Mouse (Mus musculus) liver, embryonic 14.5 days (tissue): Measurements from ENCODE around the gene Slc5a3. TPM values are rescaled to one million over a fixed set of nuclear protein-coding genes. Genes with fewer than 3 reads are reported as not detected.

Experiments used
- ATAC-seq: fragments of 200-750 bp; cut with Nextera tagmentation; 2 replicates; pipeline ENCODE4 v1.8.0; 2017; ENCODE audit warnings: moderate number of reproducible peaks, mild to moderate bottlenecking, moderate library complexity; ENCODE audit not compliant: insufficient read depth
- DNase-seq, 3 experiments: peaks; one replicate each; pipeline ENCODE4 v3.0.0-alpha.2; 2012 to 2013; ENCODE audit warnings: low read depth in 3 of 3, low spot score in 3 of 3
- H3K27ac ChIP-seq: fragments of 300-500 bp; sonication (generic); 2 replicates; pipeline ENCODE4 v1.5.1; 2014; ENCODE audit warnings: moderate library complexity, mild to moderate bottlenecking, control low read depth, inconsistent platforms
- H3K27me3 ChIP-seq: fragments of 300-500 bp; sonication (generic); 2 replicates; pipeline ENCODE4 v1.6.1; 2014; ENCODE audit warnings: mild to moderate bottlenecking, low read length, moderate library complexity; ENCODE audit not compliant: control insufficient read depth, insufficient read depth
- H3K36me3 ChIP-seq: fragments of 300-500 bp; sonication (generic); replicated peaks from 2 replicates; pipeline ENCODE4 v1.6.1; 2014; ENCODE audit warnings: low read depth; ENCODE audit not compliant: control insufficient read depth, insufficient read depth
- H3K4me1 ChIP-seq, 2 experiments: fragments of 200-500 bp in 1 of 2; fragments of 300-500 bp in 1 of 2; sonication (generic) in 1 of 2; replicated peaks; 2 replicates each; pipeline ENCODE4 v1.6.1; 2012 to 2014; ENCODE audit warnings: antibody characterized with exemption in 1 of 2, inconsistent platforms in 1 of 2, low read length in 1 of 2; ENCODE audit not compliant: control insufficient read depth in 2 of 2, insufficient read depth in 2 of 2
- H3K4me2 ChIP-seq: fragments of 300-500 bp; sonication (generic); 2 replicates; pipeline ENCODE4 v1.6.1; 2014; ENCODE audit warnings: low read depth, mild to moderate bottlenecking, control low read depth, moderate library complexity
- H3K4me3 ChIP-seq, 2 experiments: fragments of 200-500 bp in 1 of 2; fragments of 300-500 bp in 1 of 2; sonication (generic) in 1 of 2; 2 replicates each; pipeline ENCODE4 v1.5.1; 2012 to 2014; ENCODE audit warnings: low read depth in 2 of 2, low read length in 2 of 2, mild to moderate bottlenecking in 2 of 2, control low read depth in 1 of 2, inconsistent platforms in 1 of 2, moderate library complexity in 1 of 2; ENCODE audit not compliant: insufficient read depth in 1 of 2
- H3K9ac ChIP-seq: fragments of 300-500 bp; sonication (generic); replicated peaks from 2 replicates; pipeline ENCODE4 v1.6.1; 2014; ENCODE audit warnings: mild to moderate bottlenecking, control low read depth, moderate library complexity
- H3K9me3 ChIP-seq: fragments of 300-500 bp; sonication (generic); 2 replicates; pipeline ENCODE4 v1.6.1; 2016; ENCODE audit warnings: low read length, mixed read lengths; ENCODE audit not compliant: control insufficient read depth
- CTCF ChIP-seq: IDR thresholded peaks from 2 replicates; pipeline ENCODE4 v1.5.1; 2016; ENCODE audit warnings: antibody characterized with exemption, low read depth, control low read depth
- EP300 ChIP-seq: IDR thresholded peaks from 2 replicates; pipeline ENCODE4 v1.6.1; 2016; ENCODE audit warnings: antibody characterized with exemption, low read depth
- WGBS: fragments of 180-500 bp; shearing (Covaris S2); extraction: QIAGEN DNeasy Blood & Tissue Kit; methylation state at CpG from one replicate; pipeline ENCODE4 v1.1.7; 2014; ENCODE audit not compliant: insufficient replicate concordance; 5-methylcytosine and 5-hydroxymethylcytosine counted together
- polyA plus RNA-seq, 2 experiments: library from polyadenylated mRNA; depleted of rRNA in 1 of 2; stranded (reverse) in 1 of 2; unstranded in 1 of 2; fragments of >200 nt; fragmentation: Nextera tagmentation in 1 of 2; extraction: Ambion mirVana in 1 of 2; gene quantifications; 2 replicates each; pipeline versions ENCODE4 v1.2.1 to v1.2.3; 2012 to 2014

The Slc5a3 gene
- polyA plus RNA-seq, 2 experiments: 0.44 to 0.70 TPM

DNA sequence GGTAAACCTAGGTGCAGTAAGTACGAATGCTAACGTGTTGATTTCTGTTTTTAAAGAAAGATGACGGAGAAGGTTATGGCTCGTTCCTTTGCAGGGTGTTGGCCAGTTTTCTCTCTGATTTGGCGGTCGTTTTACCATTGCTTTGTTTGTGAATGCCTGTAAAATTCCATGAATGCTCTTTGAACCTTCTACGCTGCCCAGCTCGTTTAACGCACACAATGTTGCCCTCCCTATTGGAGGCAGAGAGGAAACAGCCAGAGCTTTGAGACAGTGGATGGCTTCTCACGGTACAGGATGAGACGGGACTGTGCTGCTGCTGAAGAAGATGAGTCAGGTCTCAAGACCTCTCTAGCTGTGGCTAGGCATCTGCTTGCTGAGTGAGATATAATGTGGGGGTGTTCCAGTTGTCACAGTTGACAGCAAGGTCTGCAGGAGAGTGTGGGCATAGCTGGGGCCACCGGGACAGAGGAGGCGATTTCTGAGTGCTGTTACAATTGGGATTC, 60.9 kb downstream of the Slc5a3 start:
- DNase-seq (no peak), ATAC-seq (no peak)
- no peak for TF ChIP-seq CTCF
- TF ChIP-seq EP300: no peak
- Histone ChIP-seq H3K9me3 (no peaks in the 10 kb centered on the region), H3K9ac (no peak overlapping the region), H3K27me3 (no peaks in the 10 kb centered on the region), H3K36me3 (no peaks in the 10 kb centered on the region), H3K4me1 (no peaks in the 10 kb centered on the region), H3K4me2 (no peak overlapping the region), H3K4me3 (no peak overlapping the region), H3K27ac (no peak overlapping the region)
- WGBS: 65% methylated on average over 13 of the region's 13 CpGs

DNA sequence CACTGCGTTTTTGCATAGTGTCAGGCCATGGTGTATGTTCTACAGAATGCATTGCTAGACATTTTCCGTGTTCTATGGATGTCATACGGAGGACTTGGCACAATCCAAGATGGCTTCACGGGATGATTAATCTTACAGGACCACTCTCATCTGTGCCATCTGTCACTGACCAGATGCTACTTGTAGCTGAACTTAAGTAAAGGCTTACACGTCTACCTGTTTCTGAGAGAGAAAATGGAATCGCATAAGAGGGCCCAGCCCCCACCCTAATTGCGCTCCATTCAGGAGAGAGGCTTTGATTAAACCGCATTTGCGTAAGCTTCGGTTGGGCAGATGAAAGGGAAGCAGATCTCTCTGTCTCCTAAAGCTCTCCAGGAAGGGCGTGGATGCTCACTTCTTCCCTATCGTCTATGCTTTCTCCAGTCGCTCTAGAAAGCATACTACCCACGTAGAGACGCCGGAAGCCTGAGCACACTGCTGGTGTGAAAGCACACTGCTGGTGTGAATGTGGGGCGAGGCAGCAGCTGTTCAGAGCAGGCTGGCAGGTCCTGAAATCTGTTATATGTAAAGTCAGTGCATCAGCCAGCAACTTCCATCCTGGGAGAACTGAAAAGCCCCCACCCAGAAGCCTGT, 62.9 kb downstream of the Slc5a3 start:
- H3K36me3 ChIP-seq: no peaks in the 10 kb centered on the region
- no peak for ATAC-seq
- WGBS: 70% methylated on average over 17 of the region's 17 CpGs

GRCm38 (mm10) chr16:92127226-92127625, 69.1 kb downstream of the Slc5a3 start:
- no peak for ATAC-seq
- 30% methylated on average over 4 of the region's 4 CpGs for WGBS

More for the DNA sequence above, 62.9 kb downstream of the Slc5a3 start:
- no peak overlapping the region for H3K4me3 ChIP-seq
- TF ChIP-seq CTCF: no peak
- no peak for TF ChIP-seq EP300
- H3K9ac ChIP-seq: no peak overlapping the region
- H3K27ac ChIP-seq: no peak overlapping the region
- no peaks in the 10 kb centered on the region for H3K27me3 ChIP-seq
- no peaks in the 10 kb centered on the region for H3K4me1 ChIP-seq
- no peaks in the 10 kb centered on the region for H3K9me3 ChIP-seq
- H3K4me2 ChIP-seq: no peak overlapping the region
- no peak for DNase-seq

GRCm38 (mm10) chr16:92127666-92128065, 69.5 kb downstream of the Slc5a3 start:
- DNase-seq (no peak), ATAC-seq (no peak)
- TF ChIP-seq EP300: no peak
- TF ChIP-seq CTCF: no peak
- Histone ChIP-seq H3K27ac (no peak overlapping the region), H3K9ac (no peak overlapping the region), H3K36me3 (no peaks in the 10 kb centered on the region), H3K4me1 (no peaks in the 10 kb centered on the region), H3K4me2 (no peak overlapping the region), H3K9me3 (no peaks in the 10 kb centered on the region), H3K4me3 (no peak overlapping the region), H3K27me3 (no peaks in the 10 kb centered on the region)
- 58% methylated on average over 5 of the region's 5 CpGs for WGBS

More at GRCm38 (mm10) chr16:92127226-92127625, 69.1 kb downstream of the Slc5a3 start:
- Histone ChIP-seq H3K27ac (no peak overlapping the region), H3K4me2 (no peak overlapping the region), H3K36me3 (no peaks in the 10 kb centered on the region), H3K4me1 (no peaks in the 10 kb centered on the region), H3K9me3 (no peaks in the 10 kb centered on the region), H3K9ac (no peak overlapping the region), H3K27me3 (no peaks in the 10 kb centered on the region), H3K4me3 (no peak overlapping the region)
- TF ChIP-seq EP300 (no peak), CTCF (no peak)
- no peak for DNase-seq

GRCm38 (mm10) chr16:92129843-92130242, 71.7 kb downstream of the Slc5a3 start:
- H3K4me3 ChIP-seq: no peak overlapping the region
- no peak overlapping the region for H3K9ac ChIP-seq
- H3K27me3 ChIP-seq: no peaks in the 10 kb centered on the region
- TF ChIP-seq EP300 (no peak), CTCF (no peak)
- DNase-seq (no peak), ATAC-seq (no peak)
- H3K27ac ChIP-seq: no peak overlapping the region
- H3K36me3 ChIP-seq: no peaks in the 10 kb centered on the region
- no peaks in the 10 kb centered on the region for H3K9me3 ChIP-seq
- no peaks in the 10 kb centered on the region for H3K4me1 ChIP-seq
- no peak overlapping the region for H3K4me2 ChIP-seq
- 61% methylated on average over 8 of the region's 8 CpGs for WGBS
